Mouse (Mus musculus) C2C12 (cell line): ENCODE measurements around the gene Lactb. TPM values are rescaled to one million over a fixed set of nuclear protein-coding genes. Genes with fewer than 3 reads are reported as not detected.
"Not testable (repeated sequence)": the region's sequence is repeated elsewhere in the genome, so short reads cannot be mapped to it uniquely, and the experiment has no call there.

Experiments used
- H3K27me3 ChIP-seq: one replicate; pipeline ENCODE4 v1.6.1; 2011; ENCODE audit not compliant: control insufficient read depth, insufficient read depth, insufficient read length
- H3K36me3 ChIP-seq: one replicate; pipeline ENCODE4 v1.6.1; 2011; ENCODE audit not compliant: control insufficient read depth, insufficient read depth
- H3K4me3 ChIP-seq: one replicate; pipeline ENCODE4 v1.5.1; 2011; ENCODE audit warnings: mild to moderate bottlenecking, control low read depth; ENCODE audit not compliant: poor library complexity, insufficient read depth, severe bottlenecking
- H3K79me2 ChIP-seq: one replicate; pipeline ENCODE4 v1.6.1; 2011; ENCODE audit not compliant: control insufficient read depth, insufficient read depth
- H3K79me3 ChIP-seq: one replicate; pipeline ENCODE4 v1.6.1; 2011; ENCODE audit warnings: low read depth, control low read depth
- H3ac ChIP-seq: one replicate; pipeline ENCODE3; 2011; ENCODE audit warnings: low read depth; ENCODE audit not compliant: control insufficient read depth, insufficient read length
- CEBPB ChIP-seq: IDR thresholded peaks from one replicate; pipeline ENCODE4 v1.6.1; 2011; ENCODE audit warnings: low read depth, mild to moderate bottlenecking, control low read depth, moderate library complexity
- CTCF ChIP-seq: IDR thresholded peaks from one replicate; pipeline ENCODE4 v1.5.1; 2011; ENCODE audit not compliant: control insufficient read depth, insufficient read depth, insufficient read length
- FOSL1 ChIP-seq: IDR thresholded peaks from one replicate; pipeline ENCODE4 v1.8.0; 2011; ENCODE audit warnings: mild to moderate bottlenecking, low read length; ENCODE audit not compliant: poor library complexity, insufficient read depth, severe bottlenecking
- MAX ChIP-seq: IDR thresholded peaks from one replicate; pipeline ENCODE4 v1.6.1; 2011; ENCODE audit warnings: mild to moderate bottlenecking, control low read depth
- MYOD1 ChIP-seq: IDR thresholded peaks from one replicate; pipeline ENCODE4 v1.6.1; 2011; ENCODE audit warnings: low read depth; ENCODE audit not compliant: control insufficient read depth, insufficient read length
- MYOG ChIP-seq: IDR thresholded peaks from one replicate; pipeline ENCODE4 v1.6.1; 2011; ENCODE audit not compliant: control insufficient read depth, insufficient read length; ENCODE audit errors: extremely low read depth
- USF1 ChIP-seq: IDR thresholded peaks from one replicate; pipeline ENCODE4 v1.6.1; 2011; ENCODE audit warnings: low read depth, mild to moderate bottlenecking, control low read depth, moderate library complexity
- polyA plus RNA-seq: library from polyadenylated mRNA; unstranded; fragments of >200 nt; fragmentation: generic; extraction: Trizol; gene quantifications from one replicate; pipeline ENCODE4 v1.2.1, GENCODE M21; 2012; ENCODE audit warnings: missing spikeins

The Lactb gene
- polyA plus RNA-seq, 1 experiment, result 7.5 TPM

DNA sequence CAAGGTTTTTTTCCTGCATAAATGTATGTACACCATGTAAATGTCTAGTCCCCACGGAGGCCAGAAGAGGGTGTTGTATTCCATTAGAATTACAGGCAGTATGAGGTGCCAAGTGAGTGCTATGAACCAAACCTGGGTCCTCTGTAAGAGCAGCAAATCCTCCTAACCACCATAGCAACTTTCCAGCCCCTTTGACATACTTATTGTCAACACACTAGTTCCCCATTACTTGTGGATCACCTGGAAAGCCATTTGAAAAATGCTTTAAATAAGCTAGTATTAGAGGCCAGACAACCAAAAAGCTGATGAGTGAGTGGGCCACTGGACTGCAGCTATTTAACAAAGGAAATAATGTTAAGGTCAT, 57.4 kb downstream of the Lactb start:
- Histone ChIP-seq H3K79me2 (peaks cover 52% of the 10 kb centered on the region), H3K27me3 (no peaks in the 10 kb centered on the region), H3K36me3 (no peaks in the 10 kb centered on the region), H3K79me3 (peaks cover 11% of the 10 kb centered on the region), H3K4me3 (no peak overlapping the region), H3ac (no peak overlapping the region)
- TF ChIP-seq MAX (no peak), MYOG (no peak), MYOD1 (no peak), USF1 (no peak), CTCF (no peak), CEBPB (no peak), FOSL1 (no peak)

DNA sequence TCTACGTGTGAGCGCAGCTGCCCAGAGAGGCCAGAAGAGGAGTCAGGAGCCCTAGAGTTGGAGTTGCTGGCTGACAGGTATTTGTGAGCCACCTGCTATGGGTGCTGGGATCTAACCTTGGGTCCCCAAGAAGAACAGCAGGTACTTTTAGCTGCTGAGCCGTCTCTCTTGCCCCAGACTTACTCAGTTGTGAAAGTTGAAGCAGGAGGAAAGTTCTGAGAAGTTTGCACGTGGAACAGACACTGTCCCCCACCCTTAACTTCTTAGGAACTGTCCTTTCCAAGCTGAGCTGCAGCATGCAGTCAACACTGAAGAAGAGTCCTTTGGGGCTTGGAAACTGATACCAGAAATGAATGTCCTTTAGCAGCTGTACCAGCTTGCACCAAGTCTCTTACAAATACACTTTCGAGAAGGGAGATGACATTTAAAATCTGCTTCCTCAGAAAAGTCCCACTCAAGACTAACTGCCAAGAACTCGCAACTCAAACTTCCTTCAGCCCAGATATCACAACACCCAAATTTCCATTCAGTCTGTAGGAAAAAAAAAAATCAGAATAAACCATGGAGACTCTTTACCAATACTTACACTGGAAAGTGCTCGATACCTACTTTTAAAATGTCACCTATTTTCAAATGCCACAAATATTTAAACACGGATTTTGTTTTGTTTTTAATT, 57.9 kb downstream of the Lactb start:
- TF ChIP-seq CTCF (no peak), MAX (no peak), MYOG (no peak), MYOD1 (no peak), CEBPB (no peak), FOSL1 (no peak), USF1 (no peak)
- Histone ChIP-seq H3K79me3 (peaks cover 11% of the 10 kb centered on the region), H3K4me3 (no peak overlapping the region), H3K36me3 (no peaks in the 10 kb centered on the region), H3K27me3 (no peaks in the 10 kb centered on the region), H3K79me2 (peaks cover 55% of the 10 kb centered on the region), H3ac (no peak overlapping the region)

DNA sequence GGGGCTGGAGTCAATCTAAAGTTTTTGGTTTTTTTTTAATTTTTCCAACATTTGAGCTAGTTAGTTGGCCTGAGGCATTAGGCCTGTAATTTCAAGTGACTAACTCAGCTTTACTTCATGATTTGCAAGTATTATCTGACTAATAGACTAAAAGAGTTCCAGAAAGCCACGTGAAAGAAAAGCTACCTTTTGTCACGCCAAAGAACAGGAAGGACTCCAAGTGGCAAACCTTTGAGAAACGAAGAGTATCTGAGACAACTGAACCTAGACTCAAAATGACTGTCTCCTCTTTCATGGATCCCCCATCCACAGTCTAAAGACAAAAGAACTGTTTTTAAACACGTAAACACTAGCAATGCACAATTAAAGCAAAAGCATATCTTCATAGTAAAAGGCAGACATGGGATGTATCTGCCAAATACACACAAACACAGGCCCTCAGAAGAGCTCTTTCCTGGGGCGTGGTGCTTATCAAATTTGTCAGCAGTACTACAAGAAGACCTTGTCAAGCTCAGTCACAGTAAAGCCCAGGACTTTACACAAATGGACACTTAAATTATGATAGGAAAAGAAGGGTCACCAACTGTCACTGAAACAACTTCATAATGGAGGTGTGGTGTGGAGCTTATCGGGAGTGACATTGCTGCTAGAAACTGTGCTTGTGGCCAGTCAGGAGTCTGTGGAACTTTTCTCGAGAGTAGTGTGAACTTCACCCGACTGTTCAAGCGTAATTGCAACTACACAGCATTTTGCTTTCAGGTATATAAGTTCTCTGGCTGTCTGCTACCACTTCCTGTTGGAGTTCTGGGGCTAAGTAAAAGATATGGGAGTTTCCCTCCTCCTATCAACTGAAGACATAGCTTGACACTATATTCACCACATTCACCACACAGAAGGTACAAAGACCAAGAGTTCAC, 59.2 kb downstream of the Lactb start:
- TF ChIP-seq MYOD1 (no peak), CEBPB (no peak), MYOG (no peak), CTCF (no peak), FOSL1 (no peak), MAX (no peak), USF1 (no peak)
- H3K79me2 ChIP-seq, result peaks cover 66% of the 10 kb centered on the region
- no peaks in the 10 kb centered on the region for H3K36me3 ChIP-seq
- H3K79me3 ChIP-seq, result peaks cover 11% of the 10 kb centered on the region
- no peaks in the 10 kb centered on the region for H3K27me3 ChIP-seq
- no peak overlapping the region for H3ac ChIP-seq
- H3K4me3 ChIP-seq, result no peak overlapping the region

DNA sequence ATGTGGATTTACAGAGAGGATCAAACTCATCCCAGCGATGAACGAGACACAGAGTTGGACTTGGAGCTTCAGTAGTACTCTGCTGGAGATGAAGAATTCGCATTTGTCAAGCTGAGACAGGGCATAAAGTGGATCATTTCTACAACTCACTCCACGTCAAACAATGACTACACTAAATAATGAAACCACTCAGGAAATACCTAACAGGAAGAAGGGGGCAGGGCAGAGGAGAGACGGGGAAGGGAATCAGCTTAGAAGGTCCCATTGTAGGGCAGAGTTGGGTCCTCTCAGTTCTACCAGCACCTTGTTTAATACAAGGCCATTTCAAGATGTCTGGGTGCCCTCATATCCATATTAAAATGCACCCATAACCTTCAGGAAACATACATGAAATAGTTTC, 59.9 kb downstream of the Lactb start:
- H3K36me3 ChIP-seq, result no peaks in the 10 kb centered on the region
- H3K79me3 ChIP-seq, result peaks cover 11% of the 10 kb centered on the region
- no peak overlapping the region for H3K4me3 ChIP-seq
- TF ChIP-seq CTCF, result no peak
- TF ChIP-seq MAX, result no peak
- no peak for TF ChIP-seq USF1
- no peak for TF ChIP-seq MYOD1
- TF ChIP-seq FOSL1, result no peak
- no peak for TF ChIP-seq MYOG
- no peak for TF ChIP-seq CEBPB
- H3K27me3 ChIP-seq, result no peaks in the 10 kb centered on the region
- no peak overlapping the region for H3ac ChIP-seq
- H3K79me2 ChIP-seq, result peaks cover 73% of the 10 kb centered on the region

DNA sequence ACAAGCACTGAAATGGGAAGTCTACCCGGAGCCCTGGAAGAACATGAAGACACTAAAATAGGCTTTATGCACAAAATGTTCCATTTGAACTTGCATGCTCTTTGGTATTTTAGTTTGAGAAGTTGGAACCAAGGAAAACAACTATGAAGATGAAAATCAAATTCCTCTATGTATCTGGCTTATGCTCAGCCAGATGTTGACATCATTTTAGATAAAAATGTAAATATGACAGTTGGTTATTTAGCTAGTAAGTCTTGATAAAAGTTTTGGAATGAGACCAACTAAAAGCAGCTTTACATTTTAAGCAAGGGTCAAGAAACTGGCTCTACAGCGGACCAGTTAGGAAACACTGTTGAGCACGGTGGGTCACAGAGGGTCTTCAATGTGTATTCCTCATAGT, 60.7 kb downstream of the Lactb start:
- no peak overlapping the region for H3ac ChIP-seq
- H3K36me3 ChIP-seq, result no peaks in the 10 kb centered on the region
- no peak overlapping the region for H3K4me3 ChIP-seq
- no peaks in the 10 kb centered on the region for H3K27me3 ChIP-seq
- H3K79me2 ChIP-seq, result peaks cover 81% of the 10 kb centered on the region
- H3K79me3 ChIP-seq, result peaks cover 13% of the 10 kb centered on the region
- TF ChIP-seq FOSL1, result no peak
- TF ChIP-seq USF1, result no peak
- no peak for TF ChIP-seq MYOG
- TF ChIP-seq CEBPB, result no peak
- no peak for TF ChIP-seq MAX
- TF ChIP-seq CTCF, result no peak
- TF ChIP-seq MYOD1, result no peak

DNA sequence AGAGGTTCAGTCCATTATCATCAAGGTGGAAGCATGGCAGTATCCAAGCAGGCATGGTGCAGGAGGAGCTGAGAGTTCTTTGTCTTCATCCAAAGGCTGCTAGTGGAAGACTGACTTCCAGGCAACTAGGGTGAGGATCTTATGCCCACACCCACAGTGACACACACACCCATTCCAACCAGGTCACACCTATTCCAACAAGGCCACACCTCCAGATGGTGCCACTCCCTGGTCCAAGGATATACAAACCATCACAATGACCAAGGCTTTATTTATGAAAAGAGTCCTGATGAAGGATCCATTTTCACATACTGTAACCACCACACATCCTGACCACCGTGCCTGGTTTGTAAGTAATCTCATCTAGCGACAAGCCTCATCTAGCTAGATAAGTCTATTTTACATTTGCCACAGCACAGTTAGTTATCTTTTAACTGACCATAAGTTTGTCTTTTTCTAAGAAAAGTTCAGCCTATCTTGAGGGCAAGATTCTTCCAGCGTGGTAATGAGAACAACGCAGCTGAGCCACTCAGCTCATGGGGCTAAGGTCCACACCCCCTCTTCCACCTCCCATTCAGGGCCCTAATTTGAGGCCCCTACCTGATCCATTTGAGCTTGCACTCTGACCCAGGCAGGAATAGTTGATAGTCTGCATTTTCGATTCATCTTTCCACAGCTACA, 61.9 kb downstream of the Lactb start:
- peaks cover 13% of the 10 kb centered on the region for H3K79me3 ChIP-seq
- not testable (repeated sequence) for H3K36me3 ChIP-seq, H3K4me3 ChIP-seq, H3K27me3 ChIP-seq, H3ac ChIP-seq
- H3K79me2 ChIP-seq, result peaks cover 71% of the 10 kb centered on the region
